Mouse (Mus musculus) cerebellum, adult 2 months (tissue): ENCODE measurements around the gene Nkrf.

Source experiments
- CTCF ChIP-seq: fragments of 200-500 bp; IDR thresholded peaks from 2 replicates; pipeline ENCODE4 v1.5.1; 2011; ENCODE audit warnings: low read depth, mild to moderate bottlenecking, control low read depth, low read length, moderate library complexity, borderline replicate concordance; ENCODE audit not compliant: insufficient read depth
- POLR2A ChIP-seq: fragments of 200-500 bp; IDR thresholded peaks from 2 replicates; pipeline ENCODE4 v1.6.1; 2011; ENCODE audit warnings: low read length, control low read depth, borderline replicate concordance; ENCODE audit not compliant: insufficient read depth

DNA sequence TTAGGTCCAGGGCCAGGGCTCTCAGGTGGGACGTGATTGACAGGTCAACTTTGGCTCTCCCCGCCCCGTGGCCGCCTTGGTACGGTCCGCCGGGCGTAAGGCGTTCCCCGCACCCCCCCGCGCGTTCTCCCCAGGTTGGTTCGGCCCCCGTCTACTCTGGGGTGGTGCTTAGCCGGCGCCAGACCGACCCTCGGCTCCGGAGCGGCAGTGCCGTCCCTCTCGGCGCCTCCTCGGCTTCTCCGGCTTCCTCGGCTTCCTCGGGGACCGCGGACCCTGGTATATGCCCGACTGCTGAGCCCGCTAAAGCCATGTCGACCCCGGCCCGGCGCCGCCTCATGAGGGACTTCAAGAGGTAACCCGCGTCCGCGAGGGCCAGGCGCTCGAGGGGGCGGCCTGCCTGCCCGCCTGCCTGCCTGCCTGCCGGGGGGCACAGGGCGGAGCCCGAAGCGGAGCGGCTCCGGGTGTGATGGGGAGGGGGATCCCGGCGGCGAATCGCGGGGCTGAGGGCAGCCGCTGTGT lies 28.5 kb downstream of the Nkrf start:
- TF ChIP-seq CTCF (no peak), POLR2A (peak; percentile 70)
